Mouse (Mus musculus) ES-E14 (cell line): ENCODE measurements around the gene Bcas3.

Experiments used
- CHD2 ChIP-seq: IDR thresholded peaks from 2 replicates; pipeline ENCODE4 v1.6.1; 2014; ENCODE audit warnings: mild to moderate bottlenecking, low read depth, low read length, inconsistent platforms
- ZC3H11A ChIP-seq: IDR thresholded peaks from 2 replicates; pipeline ENCODE4 v1.6.1; 2012; ENCODE audit warnings: low read depth, mild to moderate bottlenecking, inconsistent platforms, low read length, borderline replicate concordance
- ZNF384 ChIP-seq: IDR thresholded peaks from 2 replicates; pipeline ENCODE4 v1.6.1; 2012; ENCODE audit warnings: low read depth, low read length, inconsistent platforms

- TF ChIP-seq ZNF384 = no peak
- no peak for TF ChIP-seq CHD2
- no peak for TF ChIP-seq ZC3H11A
Measured at GRCm38 (mm10) chr11:85737227-85737626, 384.3 kb downstream of the Bcas3 start.
